Mouse (Mus musculus) natural killer cell, adult 2 months (primary cell): Measurements from ENCODE around the gene Edil3.

Experiments
- DNase-seq, 2 experiments: peaks; one replicate each; pipeline ENCODE4 v3.0.0; 2022; ENCODE audit warnings: low spot score in 2 of 2

Edil3 gene

GRCm38 (mm10) chr13:89253990-89254642 lies 432.8 kb downstream of the Edil3 start:
- DNase-seq = no peak

DNA sequence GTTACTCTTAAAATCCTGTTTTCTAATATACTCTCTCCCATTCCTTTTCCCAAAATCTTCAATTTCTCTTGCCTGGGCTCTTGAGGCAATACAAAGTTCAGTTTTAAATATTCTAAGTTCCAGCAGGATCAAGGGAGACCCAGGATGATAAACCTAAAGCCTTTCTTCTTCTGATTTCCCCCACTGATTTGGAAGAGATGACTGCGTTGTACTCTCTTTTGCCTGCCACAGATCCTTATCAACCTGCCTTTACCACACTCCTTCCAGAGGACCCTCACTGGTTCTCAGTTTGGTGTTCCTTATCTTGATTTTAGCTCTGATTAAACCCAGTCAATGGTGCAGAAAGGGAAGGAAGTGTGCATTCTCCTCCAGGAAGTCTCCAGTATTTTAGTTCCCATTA lies 435.6 kb downstream of the Edil3 start:
- no peak for DNase-seq

DNA sequence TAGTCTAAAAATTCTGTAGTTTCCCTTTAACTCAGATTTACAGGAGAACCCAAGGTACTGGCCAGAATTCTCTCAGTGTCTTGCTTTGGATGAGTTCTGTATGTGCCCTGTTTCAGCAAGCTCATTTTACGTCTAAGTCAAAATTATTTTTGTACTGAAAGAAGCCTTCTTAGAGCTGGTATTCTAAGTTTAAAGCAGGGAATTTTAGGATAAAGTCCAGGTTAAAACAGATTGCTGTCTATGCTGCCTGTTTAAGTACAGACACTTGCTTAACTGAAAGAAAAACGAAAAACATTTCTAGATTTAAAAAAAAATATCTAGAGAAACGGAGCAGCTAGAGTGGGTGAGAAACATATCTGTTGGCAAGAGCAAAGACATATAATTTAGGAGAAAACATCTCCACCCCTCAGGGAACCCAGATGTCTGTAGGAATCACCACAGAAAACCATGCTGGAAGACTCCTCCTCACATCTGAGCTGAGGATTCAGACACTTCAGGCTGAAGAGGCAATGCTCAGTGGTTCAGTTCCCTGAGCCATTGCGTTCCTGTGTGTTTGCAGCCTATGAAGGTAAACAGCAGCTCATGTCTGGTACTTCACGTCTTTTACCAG lies 465.5 kb downstream of the Edil3 start:
- no peak for DNase-seq

DNA sequence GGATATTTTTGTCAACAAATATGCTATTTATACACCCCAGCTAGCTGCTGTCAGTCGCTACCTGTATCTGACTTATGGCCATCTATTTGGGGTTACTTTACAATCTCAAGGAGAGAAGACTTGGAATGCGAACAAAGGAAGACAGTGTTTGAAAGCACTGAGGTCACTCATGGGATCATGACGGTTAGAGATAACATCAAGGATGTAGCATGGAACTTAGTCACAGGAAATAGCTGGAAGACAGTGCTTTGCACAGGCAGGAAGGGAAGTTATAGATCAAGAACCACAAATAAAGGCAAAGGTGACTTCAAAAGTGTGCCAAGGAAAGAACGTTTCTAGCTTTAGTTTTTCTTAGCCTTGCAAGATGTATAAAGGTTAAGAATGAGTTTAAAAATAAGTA lies 466.9 kb downstream of the Edil3 start:
- no peak for DNase-seq

DNA sequence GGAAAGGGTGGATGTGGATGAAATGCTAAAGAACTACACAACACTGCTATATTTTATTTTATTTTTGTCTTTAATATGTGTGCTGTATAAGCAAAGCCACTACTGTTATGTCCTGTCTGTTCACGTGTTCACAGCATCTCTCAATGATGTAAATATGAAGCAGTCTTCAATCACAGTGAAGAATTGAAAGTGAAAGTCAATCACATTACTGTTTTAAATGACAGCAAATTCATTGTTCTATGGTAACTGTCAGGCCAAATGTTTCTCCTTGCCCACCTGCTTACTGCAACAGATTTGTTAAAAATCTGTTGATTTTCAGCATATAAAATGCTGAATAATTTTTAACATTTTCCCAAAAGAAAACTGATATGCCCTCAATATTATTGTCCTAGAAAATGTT lies 499.9 kb downstream of the Edil3 start:
- no peak for DNase-seq

- no peak for DNase-seq
Measured at GRCm38 (mm10) chr13:89324282-89324681, 503.0 kb downstream of the Edil3 start.

DNA sequence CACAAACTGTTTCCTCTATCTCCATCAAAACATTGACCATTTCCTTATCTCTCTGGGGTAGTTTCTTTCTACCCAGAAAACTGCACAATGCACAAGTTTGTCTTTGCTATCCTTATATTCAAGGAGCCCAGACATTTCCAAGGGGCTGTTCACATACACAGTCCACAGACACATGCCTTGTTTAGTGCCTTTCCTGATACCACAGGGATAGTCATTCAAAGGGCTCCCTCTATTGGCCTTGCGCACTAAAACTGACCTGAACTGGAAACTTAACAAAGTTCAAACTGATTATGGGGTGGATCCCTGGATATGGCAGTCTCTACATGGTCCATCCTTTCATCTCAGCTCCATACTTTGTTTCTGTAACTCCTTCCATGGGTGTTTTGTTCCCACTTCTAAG lies 513.2 kb downstream of the Edil3 start:
- no peak for DNase-seq

- no peak for DNase-seq
Measured at GRCm38 (mm10) chr13:89335908-89336579, 514.8 kb downstream of the Edil3 start.

- no peak for DNase-seq
Measured at GRCm38 (mm10) chr13:89339055-89339454, 517.8 kb downstream of the Edil3 start.

DNA sequence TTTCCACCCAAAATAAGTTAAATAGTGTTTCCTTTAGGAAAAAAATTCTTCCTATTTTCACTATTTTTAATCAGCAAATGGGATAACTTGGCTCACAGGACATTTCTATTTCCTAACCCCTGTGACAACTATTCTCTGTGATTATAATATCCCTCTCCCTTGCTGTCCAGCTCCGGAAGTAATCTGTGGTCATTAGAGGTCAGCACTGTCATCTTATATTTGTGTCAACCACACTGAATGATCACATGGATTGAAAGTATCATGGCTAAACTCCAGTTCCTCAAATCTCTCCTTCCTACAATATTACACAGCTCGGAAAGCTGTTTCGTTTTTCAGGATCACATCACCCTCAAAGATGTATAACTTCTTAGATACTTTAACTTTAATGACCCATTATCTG lies 518.5 kb downstream of the Edil3 start:
- DNase-seq = no peak

GRCm38 (mm10) chr13:89355234-89355633 lies 534.0 kb downstream of the Edil3 start:
- no peak for DNase-seq

GRCm38 (mm10) chr13:89358407-89358806 lies 537.1 kb downstream of the Edil3 start:
- no peak for DNase-seq

- DNase-seq = no peak
Measured at GRCm38 (mm10) chr13:89362274-89362673, 541.0 kb downstream of the Edil3 start.

GRCm38 (mm10) chr13:89371253-89371652 lies 550.0 kb downstream of the Edil3 start:
- no peak for DNase-seq

GRCm38 (mm10) chr13:89371656-89372240 lies 550.5 kb downstream of the Edil3 start:
- no peak for DNase-seq
